Mouse (Mus musculus): Measurements from ENCODE around the gene Psmd1.

- peak; percentile 67 for TF ChIP-seq CTCF (IDR thresholded peaks at IDR 0.05; ENCODE audit: low read depth)
- TF ChIP-seq EP300 (IDR thresholded peaks at IDR 0.05; ENCODE audit: low read depth) = no peak
Observed at GRCm38 (mm10) chr1:86152618-86153017, 88.4 kb downstream of the Psmd1 start.
